Mouse (Mus musculus) bone marrow, adult 2 months (tissue): ENCODE measurements around the gene Rapgef4.

Experiments
- CTCF ChIP-seq: fragments of 200-500 bp; IDR thresholded peaks from 2 replicates; pipeline ENCODE4 v1.5.1; 2011; ENCODE audit warnings: low read length, control low read depth; ENCODE audit not compliant: control insufficient read depth, insufficient read depth
- POLR2A ChIP-seq: fragments of 200-500 bp; IDR thresholded peaks from 2 replicates; pipeline ENCODE4 v1.6.1; 2011; ENCODE audit warnings: low read depth, mild to moderate bottlenecking, control low read depth, low read length, borderline replicate concordance; ENCODE audit not compliant: control insufficient read depth

DNA sequence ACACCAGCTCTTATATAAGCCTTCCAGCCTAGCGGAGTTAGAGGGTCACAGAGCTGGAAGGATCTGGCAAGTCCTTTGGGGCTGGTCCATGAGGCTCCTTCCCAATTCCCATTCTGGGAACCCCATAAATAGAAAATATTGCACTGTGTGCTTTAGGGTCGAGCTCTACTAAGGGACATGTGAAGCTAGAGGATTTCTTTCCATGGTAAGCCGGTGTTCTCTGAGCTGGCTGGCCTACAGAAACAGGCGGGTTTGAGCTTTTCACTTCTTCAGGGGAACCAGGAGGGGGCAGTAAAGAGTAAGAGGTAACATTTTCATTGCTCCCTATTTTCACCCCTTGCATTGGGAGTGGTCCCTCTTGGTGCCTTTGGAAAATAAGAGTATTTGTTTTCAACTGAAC is 317.4 kb downstream of the Rapgef4 start:
- TF ChIP-seq POLR2A, result no peak
- peak; percentile 40 for TF ChIP-seq CTCF
